Mouse (Mus musculus): Measurements from ENCODE around the gene Sv2b.
"Not testable (repeated sequence)": the region's sequence is repeated elsewhere in the genome, so short reads cannot be mapped to it uniquely, and the experiment has no call there.

The Sv2b gene

DNA sequence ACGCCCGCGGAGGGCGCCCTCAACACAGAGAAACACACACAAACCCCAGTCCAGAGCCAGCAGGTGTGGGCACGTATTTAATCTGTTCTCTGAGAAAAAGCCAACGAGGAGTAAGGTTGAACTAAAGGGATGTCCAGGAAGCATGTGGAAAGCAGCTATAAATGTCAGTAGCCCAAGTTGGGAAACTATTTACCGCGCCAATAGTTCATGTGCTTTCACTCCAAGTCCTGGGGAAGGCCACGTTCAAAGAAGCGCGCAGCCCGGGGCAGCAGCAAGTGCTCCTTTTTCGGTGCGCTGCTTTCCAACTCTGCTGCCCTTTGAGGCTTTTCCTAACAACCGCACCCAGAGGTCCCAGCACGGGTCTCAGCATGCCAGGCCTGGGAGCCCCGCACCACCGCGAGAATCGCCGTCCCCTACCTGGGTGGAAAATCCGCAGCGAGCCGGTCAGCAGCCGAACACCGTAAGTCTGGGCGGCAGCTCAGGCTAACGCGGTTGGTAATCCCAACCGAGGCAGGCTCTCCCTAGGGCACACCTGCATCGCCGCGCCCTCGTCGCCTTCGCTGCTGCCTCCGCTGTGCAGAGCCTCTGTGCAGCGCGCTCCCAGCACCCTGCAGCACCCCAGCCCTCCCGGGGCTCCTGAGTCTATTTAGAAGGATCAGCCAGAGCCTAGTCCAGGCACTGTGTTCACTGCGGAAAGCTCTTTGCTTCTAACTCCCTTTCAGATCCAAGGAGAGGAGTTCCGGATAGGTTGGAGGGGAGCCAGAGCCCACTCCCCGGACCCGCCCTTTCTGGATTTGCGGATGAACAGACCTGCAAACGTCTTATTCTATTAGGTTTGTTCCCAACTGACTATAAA is at the start of gene Sv2b:
Gene Sv2b (minus strand): TSS at position 806 of the 856 bp plus-strand sequence.
- DNase-seq = peak; percentile 46

DNA sequence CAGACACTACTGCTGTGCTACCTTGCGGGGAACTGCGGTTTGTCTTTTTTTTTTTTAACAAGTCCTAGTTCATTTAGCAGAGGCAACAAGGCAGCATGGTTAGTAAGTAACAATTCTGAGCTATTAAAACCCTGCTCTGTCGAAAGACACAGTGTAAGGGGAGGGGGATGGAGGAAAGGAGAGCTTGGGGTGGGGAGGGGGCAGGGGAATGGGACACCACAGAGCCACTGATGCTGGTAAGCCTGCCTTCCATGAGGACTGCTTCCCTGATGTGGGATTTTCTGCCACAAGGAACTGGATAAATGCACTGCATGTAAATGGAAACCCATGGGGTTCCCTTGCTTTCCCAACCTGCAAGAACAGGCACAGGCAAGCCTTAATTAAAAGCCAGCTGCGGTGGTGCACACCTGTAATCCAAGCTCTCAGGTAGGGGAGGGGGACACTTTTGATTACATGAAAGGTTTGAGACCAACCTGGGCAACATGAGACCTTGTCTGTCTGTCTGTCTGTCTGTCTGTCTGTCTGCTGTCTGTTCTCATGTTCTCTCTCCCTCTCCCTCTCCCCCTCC is 49.3 kb upstream of the Sv2b start:
- DNase-seq = no peak

DNA sequence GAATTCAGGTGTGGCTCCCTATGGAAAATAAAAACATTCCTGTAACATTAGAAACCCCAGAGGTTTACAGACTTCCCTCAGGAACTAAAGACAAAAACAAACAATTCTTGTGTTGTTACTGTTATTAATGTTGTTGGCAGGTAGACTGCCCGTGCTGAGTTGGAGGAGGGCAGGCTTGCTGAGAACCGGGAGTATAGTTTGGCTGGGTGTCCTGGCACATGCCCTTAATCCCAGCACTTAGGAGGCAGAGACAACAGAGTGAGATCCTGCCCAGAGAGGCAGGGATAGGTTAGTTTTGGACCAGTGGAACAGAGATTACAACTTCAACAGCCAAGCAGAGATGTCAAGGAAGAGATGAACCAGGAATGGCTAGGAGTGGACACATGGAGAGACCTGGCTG is 46.5 kb upstream of the Sv2b start:
- no peak for DNase-seq

DNA sequence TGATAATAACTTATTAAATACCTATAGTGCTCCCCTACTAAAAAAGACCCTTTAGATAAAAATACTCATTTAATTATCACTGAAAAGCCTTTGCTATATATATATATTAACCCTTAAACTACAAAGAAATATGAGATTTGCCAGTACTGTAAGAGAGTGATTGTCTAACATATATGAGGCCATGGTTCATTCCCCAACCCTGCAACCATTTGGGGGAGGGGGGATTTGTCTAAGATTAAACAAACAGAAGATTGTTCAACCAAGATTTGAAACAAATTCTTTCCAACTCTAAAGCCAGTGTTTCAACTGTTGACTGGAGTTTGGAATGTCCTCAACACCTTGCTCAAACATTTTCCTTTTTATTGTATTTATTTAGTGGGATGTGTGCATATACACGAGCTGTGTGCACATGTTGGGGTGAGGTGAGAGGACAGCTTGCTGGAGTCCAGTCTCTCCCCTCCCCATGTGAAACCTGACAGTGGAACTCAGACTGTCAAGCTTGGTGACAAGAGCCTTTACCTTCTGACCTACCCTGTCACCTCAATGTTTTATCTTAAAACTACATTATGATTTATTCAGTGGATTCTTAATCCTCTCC is 43.8 kb upstream of the Sv2b start:
- DNase-seq = no peak

DNA sequence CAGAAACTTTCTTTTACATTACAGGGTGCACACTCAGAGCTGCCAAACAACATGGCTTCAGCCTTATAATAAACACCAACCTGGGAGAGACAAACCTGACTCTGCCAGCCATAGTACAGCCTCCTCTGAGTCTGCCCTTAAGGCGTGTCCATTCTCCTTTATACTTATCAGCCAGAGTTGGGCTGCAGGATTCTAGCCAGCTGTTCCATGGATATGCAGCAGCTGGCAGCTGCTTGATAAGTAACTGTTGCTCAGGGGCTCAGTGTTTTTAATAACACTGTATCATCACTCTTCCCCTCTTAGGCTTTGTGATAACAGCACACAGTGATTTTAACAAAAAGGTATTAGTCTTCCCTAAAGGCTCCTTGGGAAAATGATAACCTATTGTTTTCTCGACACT is 41.1 kb upstream of the Sv2b start:
- DNase-seq = no peak

DNA sequence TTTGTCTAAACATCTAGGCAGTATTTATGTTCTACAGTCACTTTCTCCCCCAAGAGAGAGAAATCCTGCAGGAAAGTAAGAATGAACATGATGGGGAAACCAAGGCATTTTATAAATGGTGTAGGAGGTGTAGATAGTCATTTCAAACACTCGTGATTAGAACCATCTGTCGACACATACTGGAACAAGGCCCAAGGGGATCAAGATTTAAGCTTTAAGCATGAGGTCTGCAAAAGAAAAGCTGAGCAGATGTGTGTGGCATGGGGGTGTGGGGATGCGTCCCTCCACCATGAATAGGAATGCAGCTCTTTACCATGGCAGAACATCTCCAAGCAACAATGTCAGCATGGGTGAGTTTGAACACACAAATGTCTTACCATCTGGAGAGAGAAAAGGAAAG is 23.2 kb upstream of the Sv2b start:
- peak; percentile 13 for DNase-seq

DNA sequence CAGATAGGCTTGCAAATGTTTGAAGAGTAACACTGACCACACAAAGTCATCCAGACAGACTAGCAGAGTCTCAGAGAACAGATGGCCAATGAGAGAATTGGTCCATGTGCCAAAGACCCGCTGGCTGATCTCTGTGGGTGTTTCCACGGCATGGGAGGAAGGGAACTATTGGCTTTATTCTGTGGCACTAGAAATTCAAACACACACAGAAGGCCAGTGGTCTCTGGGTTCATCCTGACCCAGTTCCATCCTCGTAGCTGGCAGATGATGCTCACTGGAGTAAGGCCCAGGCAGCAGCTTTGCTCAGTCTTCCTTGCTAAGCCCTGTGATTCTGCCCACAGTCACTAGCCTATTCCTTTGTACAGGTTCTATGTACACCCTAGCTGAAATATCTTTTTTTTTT is 20.7 kb upstream of the Sv2b start:
- no peak for DNase-seq

DNA sequence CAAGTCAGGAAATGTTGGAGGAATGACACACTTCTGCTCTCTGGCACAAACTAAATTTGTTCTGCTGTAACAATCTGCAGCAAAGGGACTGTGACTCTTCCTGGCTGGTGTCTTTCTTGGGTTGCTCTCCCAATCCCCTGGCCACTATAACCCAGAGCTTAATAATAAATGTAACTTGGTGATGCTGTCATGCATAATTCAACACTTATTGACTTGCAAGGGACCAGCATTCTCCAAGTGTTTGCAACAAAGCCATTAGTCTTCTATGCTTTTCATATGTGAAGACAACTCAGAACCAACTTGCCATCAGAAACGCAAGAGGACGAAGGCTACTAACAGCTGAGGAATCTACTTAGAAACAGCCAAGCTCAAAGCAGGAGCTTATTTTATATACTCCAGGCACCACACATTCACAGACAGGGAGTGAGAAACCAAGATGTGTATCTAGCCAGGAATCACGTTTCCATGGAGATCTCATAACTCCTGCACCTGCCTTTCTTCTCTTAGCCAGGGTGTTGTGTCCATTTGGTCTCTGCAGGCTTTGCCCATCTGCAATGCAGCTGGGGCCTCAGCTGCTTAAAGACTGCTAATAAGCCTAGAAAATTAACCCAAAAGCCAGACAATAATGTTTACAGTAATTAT is 19.8 kb upstream of the Sv2b start:
- DNase-seq = peak; percentile 11

DNA sequence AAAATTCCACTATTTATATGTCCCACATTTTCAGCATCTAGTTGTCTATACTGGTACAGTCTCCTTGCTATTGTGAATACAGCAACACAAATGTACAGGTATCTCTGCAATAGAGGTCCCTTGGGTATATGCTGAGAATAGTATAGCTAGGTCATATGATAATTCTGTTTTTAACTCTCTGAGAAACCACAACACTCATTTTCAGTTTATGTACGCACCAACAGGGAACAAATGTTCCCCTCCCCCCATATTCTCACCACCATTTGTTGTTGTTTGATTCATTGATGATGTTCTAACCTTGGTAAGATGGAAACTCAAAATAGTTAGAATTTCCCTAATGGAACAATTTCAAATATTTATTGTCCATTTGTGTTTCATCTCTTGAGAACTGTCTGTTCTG is 16.2 kb upstream of the Sv2b start:
- no peak for DNase-seq

DNA sequence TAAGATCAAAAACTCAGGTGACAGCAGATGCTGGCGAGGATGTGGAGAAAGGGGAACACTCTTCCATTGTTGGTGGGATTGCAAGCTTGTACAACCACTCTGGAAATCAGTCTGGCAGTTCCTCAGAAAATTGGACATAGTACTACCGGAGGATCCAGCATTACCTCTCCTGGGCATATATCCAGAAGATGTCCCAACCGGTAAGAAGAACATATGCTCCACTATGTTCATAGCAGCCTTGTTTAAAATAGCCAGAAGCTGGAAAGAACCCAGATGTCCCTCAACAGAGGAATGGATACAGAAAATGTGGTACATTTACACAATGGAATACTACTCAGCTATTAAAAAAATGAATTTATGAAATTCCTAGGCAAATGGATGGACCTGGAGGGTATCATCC is 13.7 kb upstream of the Sv2b start:
- not testable (repeated sequence) for DNase-seq

DNA sequence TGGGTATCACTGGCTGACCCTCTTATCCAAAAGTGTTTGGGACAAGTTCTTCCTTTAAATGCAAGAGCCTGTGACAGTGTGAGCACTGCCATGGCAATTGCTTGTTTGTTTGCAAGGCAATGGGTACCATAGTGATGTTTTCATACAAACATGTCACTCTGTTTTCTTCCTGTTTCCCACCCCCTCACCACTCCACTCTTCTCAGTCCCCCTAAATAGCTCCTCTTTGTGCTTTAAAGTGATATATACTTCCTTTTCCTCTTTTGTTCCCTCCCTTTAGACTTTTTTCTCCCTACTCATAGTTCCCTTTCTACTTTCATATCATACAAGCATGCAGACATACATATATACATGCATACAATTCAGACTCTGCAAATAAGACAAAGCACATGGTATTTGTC is 10.9 kb upstream of the Sv2b start:
- DNase-seq = no peak

DNA sequence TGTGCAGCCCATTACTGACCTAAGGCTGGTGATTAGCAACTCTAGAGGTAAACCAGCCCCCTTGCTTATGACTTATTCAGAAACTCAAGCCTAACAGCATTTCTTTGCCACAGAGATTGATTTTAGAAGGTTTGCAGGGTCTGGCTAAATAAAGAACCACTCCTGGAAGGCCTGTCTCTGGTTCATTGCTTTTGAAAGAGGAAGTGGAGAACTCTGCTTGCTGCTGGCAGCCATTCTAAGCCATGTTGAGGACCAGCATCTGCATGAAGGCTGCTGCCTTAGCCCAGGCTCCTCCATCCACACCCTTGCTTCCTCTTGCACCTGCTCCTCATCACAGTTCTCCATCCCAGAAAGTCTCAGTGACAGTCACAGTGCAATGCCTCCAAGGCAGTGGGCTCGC is 9.3 kb upstream of the Sv2b start:
- DNase-seq = no peak

DNA sequence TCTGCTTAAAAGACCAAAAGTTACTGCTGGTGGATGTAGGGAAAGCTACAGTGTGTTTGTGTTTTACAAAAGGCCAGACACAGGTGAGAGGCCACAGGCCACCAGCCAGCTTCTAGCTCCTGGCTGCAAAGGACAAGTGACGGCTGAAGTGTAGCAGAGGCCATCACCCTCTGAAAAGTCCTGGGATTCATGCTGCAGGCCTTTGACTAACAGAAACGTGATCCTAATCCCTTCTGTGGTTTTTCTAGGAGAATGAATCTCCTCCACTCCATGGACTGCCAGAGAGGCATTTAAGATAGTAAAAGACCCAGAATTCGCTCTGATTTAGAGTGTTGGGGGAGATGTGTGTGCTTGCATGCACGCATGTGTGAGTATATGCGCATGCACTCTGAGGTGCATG is 5.8 kb upstream of the Sv2b start:
- no peak for DNase-seq

DNA sequence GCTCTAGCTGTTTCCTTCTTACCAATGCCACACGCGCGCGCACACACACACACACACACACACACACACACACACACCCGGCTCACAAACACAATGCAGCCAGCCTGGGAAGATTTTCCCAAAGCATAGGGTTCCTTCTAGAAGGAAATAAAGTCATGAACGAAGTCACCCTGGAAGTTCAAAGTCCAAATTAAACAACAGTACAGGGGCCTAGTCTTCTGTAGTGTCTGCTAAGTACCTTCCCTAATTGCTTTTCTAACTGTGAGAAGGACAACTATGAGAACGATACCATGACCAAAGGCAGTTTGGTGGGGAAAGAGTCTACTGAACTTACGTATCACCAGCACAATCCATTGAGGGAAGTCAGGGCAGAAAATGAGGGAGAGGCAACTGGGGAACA is 508 bp upstream of the Sv2b start:
- no peak for DNase-seq

DNA sequence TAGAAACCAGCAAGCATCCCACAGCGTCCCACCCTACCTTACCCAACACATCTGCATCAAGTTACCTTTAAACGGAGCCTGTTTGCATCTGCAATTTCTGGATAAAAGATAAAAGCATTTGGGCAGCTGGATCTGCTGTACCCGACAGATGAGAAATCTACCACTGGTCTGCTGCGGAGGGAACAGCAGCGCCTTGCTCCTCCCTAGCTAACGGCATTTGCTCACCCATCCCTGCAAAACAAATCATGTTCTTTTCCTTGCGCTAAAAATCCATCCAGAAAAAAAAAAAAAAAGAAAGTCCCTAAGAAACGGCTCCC is 964 bp downstream of the Sv2b start:
- no peak for DNase-seq

DNA sequence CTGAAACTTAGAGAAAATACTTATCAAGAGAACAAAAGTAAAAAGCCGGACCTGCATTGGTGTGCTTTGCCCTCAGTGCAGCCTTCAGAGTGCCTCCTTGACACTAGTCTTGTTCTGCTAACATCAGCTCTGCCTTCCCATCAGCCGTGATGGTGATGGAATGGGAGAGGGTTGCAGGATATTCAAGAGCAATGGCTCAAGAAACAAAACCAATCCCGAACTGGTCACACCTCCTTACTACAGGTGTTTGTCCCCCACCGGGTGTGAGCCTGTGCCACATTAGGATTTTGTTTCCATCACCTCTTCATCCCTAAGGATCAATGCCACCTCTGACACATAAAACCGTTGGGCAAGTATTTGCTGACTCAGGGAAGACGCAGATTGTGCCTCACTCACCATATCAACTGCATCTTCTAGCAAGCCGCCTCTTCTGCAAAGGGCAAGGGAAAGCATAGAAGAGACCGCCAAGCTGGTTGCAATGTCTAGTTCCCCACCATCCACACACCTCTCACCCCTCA is 1.4 kb downstream of the Sv2b start:
- no peak for DNase-seq

DNA sequence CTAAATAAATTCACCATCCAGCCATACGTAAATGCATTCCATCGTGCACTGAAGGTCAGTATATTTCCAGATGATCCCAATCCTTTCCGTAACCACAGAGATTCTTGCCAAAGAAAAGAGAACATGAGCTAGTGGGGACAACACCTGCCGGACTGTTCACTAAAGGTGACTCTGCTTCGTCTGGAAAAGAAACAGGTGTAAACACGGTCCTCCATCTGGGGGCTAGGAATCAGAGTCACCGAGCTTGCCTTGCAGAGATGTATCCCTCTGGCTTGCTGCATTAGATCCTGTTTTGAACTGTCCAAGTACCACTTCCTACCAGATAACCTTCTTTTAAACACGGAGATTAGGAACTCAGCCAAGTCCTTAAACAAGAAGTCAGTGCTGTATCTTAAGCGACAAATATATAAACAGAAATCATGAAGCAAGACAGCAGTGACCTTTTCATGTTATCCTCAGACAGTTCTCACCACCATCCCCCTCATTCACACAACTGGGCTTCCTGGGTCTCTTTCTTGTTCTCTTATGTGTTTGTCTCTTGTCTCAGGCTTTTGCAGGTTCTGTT is 3.1 kb downstream of the Sv2b start:
- no peak for DNase-seq

DNA sequence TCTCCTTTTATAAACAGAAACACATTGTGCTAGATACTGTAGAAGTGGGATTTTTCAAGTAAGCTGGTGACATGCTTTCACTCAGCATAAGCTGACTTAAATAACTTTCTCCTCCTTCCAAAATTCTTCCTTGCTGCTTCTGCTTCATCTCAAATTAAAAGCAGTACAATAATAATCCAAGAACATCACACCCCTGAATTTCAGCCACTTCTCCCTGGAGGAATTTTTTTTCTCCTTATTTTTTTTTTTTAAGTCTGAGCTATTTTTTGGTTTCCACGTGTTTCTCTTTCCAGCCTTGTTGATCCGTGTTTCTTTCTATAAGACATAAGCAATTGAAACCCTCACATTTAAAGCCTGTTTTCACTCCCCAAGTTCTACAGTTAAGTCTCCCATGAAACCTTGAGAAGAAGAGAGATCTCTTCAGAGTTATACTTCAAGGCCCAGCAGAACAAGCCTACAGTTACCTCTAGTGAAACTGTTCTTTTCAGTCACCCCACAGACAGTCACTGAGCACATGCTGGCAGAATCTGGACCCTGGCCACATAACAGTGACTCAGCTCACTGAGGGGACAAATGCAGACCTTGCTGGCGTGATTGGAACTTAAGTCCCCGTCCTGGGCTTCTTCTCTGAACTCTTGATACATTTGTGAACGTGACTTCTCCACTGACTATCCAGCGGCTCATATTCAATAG is 6.4 kb downstream of the Sv2b start:
- no peak for DNase-seq

DNA sequence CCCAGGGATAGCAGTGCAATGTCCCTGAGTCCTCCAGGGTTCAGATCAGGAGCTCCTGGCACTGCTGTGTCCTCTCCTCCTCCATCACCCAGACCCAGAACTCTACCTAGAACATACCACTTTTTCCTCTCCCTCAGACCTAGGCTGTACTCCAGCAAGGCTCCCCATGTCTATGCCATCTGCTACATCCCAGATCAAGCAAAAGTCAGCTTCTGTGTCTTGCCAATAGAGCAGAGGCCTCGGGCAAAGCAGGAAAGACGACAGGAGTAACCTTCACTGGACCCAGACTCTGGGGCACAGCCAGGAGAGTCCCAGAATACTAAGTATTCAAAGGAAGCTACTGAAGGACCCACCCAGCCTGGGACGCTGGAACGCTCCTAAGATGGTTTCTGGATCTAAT is 9.8 kb downstream of the Sv2b start:
- no peak for DNase-seq

DNA sequence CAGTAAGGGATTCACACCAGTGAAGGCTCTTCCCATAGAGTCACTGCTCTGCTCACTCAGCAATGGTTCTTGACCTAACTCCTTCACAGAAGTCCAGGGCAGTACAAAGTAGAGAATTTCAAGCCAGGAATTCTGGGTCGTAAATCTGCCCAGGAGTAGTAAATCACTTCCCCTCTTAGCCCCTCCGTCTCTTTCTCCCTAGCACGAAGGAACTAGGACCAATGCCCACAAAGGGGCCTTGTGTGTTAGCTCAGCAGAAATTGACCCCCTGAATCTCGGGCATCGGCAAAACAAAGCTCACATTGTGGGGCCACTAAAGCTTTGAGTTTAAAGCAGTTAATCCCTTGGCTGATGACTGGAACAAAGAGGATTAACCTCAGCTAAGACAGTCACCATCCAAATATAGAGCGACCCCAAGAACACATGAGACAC is 12.4 kb downstream of the Sv2b start:
- no peak for DNase-seq

DNA sequence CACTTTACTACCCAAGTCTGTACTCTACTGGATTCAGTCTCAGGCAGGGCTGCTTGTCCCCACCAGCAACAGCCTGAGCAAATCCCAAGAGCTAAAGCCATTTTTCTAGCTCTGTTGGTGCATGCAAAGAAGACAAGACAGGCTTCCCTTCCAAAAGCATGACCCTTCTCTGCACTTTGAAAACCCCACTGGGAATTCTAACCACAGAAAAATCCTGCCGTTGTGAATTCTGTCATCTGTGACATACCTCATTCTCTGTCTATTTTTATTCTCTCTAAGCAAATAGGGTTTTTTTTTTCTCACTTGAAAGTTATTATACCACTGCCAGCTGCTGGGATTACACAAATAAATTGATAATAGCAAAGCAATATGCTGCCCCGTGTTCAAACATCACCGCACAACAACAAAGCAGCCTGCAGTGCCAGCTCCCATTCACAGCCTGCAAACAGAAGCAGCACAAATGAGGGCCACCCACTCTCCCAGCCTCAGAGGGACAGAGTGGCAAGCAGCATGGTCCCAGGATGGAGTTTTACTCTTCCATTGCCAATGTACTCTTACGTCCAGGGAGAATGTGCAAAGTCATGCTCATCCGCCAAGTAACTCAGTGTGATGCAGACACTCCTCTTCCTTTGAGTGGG is 13.7 kb downstream of the Sv2b start:
- no peak for DNase-seq

DNA sequence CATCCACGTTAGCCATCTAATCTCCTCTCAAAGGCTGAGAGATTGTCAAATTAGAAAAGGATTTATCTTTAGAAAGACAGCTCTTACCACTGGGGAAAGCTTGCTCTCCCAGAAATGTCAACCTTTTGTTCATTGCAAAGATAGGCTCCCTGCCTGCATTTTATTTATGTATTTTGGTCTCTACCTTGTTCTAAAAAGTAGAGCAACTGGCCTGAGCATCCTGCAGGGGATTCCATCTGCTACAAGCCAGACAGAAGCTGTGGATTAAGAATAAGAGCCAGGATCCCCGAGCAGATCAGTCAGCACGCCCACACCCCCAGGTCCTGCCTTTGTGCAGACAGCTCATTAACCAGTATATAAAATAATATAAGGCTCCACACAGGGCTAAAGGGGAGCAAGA is 16.8 kb downstream of the Sv2b start:
- DNase-seq = no peak
